Mouse (Mus musculus): ENCODE measurements around the gene Olfr1155. TPM values are rescaled to one million over a fixed set of nuclear protein-coding genes. Genes with fewer than 3 reads are reported as not detected.

The Olfr1155 gene
- not detected in 2 replicates for total RNA-seq (2015; ENCODE audit: low replicate concordance)
- not detected in 2 replicates for total RNA-seq (2017; ENCODE audit: low replicate concordance)

- ATAC-seq (replicated peaks; ENCODE audit: low FRiP score, poor library complexity, severe bottlenecking): no peak
Observed at GRCm38 (mm10) chr2:87945037-87945436, at the start of gene Olfr1155. TSS of gene Olfr1155 (minus strand) at chr2:87945137.

- ATAC-seq (replicated peaks; ENCODE audit: low FRiP score, poor library complexity, severe bottlenecking): no peak
Observed at GRCm38 (mm10) chr2:87989813-87990212, 44.9 kb upstream of the Olfr1155 start, which contains the start of gene Olfr1158. TSS of gene Olfr1158 (plus strand) at chr2:87990113.

GRCm38 (mm10) chr2:87974563-87974962 is 29.6 kb upstream of the Olfr1155 start, which contains the start of gene Olfr74:
TSS of gene Olfr74 (minus strand) at chr2:87974663.
- ATAC-seq (replicated peaks; ENCODE audit: low FRiP score, poor library complexity, severe bottlenecking): no peak

GRCm38 (mm10) chr2:87968199-87968598 is 23.3 kb upstream of the Olfr1155 start, which contains the start of gene Olfr1157:
TSS of gene Olfr1157 (minus strand) at chr2:87968299.
- no peak for ATAC-seq (replicated peaks; ENCODE audit: low FRiP score, poor library complexity, severe bottlenecking)

- ATAC-seq (replicated peaks; ENCODE audit: low FRiP score, poor library complexity, severe bottlenecking): no peak
Observed at GRCm38 (mm10) chr2:87953000-87953399, 8.1 kb upstream of the Olfr1155 start, which contains the start of gene Olfr1156. TSS of gene Olfr1156 (minus strand) at chr2:87953100.

- ATAC-seq (replicated peaks; ENCODE audit: low FRiP score, poor library complexity, severe bottlenecking): no peak
Observed at GRCm38 (mm10) chr2:87905066-87905465, 39.9 kb downstream of the Olfr1155 start, which contains the start of gene Olfr1154. TSS of gene Olfr1154 (minus strand) at chr2:87905166.

GRCm38 (mm10) chr2:87894662-87895061 is 50.3 kb downstream of the Olfr1155 start, which contains the start of gene Olfr1153:
TSS of gene Olfr1153 (plus strand) at chr2:87894962.
- no peak for ATAC-seq (replicated peaks; ENCODE audit: low FRiP score, poor library complexity, severe bottlenecking)

Other genes with a start within 250 kb of the Olfr1155 start
- not detected in 2 replicates for gene Olfr1137, start 232.0 kb downstream of the Olfr1155 start, total RNA-seq (2015; ENCODE audit: low replicate concordance)
- not detected in 2 replicates for gene Olfr1137, start 232.0 kb downstream of the Olfr1155 start, total RNA-seq (2017; ENCODE audit: low replicate concordance)
- gene Olfr1138, start 205.2 kb downstream of the Olfr1155 start, total RNA-seq (2015; ENCODE audit: low replicate concordance): not detected in 2 replicates
- gene Olfr1138, start 205.2 kb downstream of the Olfr1155 start, total RNA-seq (2017; ENCODE audit: low replicate concordance): not detected in 2 replicates
- not detected in 2 replicates for gene Olfr1140, start 201.4 kb downstream of the Olfr1155 start, total RNA-seq (2015; ENCODE audit: low replicate concordance)
- gene Olfr1140, start 201.4 kb downstream of the Olfr1155 start, total RNA-seq (2017; ENCODE audit: low replicate concordance): not detected in 2 replicates
- not detected in 2 replicates for gene Olfr1141, start 191.1 kb downstream of the Olfr1155 start, total RNA-seq (2015; ENCODE audit: low replicate concordance)
- gene Olfr1141, start 191.1 kb downstream of the Olfr1155 start, total RNA-seq (2017; ENCODE audit: low replicate concordance): not detected in 2 replicates
- not detected in 2 replicates for gene Olfr152, start 165.7 kb downstream of the Olfr1155 start, total RNA-seq (2015; ENCODE audit: low replicate concordance)
- not detected in 2 replicates for gene Olfr152, start 165.7 kb downstream of the Olfr1155 start, total RNA-seq (2017; ENCODE audit: low replicate concordance)
- gene Olfr1143, start 144.5 kb downstream of the Olfr1155 start, total RNA-seq (2015; ENCODE audit: low replicate concordance): not detected in 2 replicates
- gene Olfr1143, start 144.5 kb downstream of the Olfr1155 start, total RNA-seq (2017; ENCODE audit: low replicate concordance): not detected in 2 replicates
- gene Olfr1145, start 135.3 kb downstream of the Olfr1155 start, total RNA-seq (2015; ENCODE audit: low replicate concordance): not detected in 2 replicates
- not detected in 2 replicates for gene Olfr1145, start 135.3 kb downstream of the Olfr1155 start, total RNA-seq (2017; ENCODE audit: low replicate concordance)
- not detected in 2 replicates for gene Olfr1148, start 114.6 kb downstream of the Olfr1155 start, total RNA-seq (2015; ENCODE audit: low replicate concordance)
- gene Olfr1148, start 114.6 kb downstream of the Olfr1155 start, total RNA-seq (2017; ENCODE audit: low replicate concordance): not detected in 2 replicates
- not detected in 2 replicates for gene Olfr1150-ps1, start 101.1 kb downstream of the Olfr1155 start, total RNA-seq (2015; ENCODE audit: low replicate concordance)
- gene Olfr1150-ps1, start 101.1 kb downstream of the Olfr1155 start, total RNA-seq (2017; ENCODE audit: low replicate concordance): not detected in 2 replicates
- gene Olfr1151, start 89.3 kb downstream of the Olfr1155 start, total RNA-seq (2015; ENCODE audit: low replicate concordance): not detected in 2 replicates
- gene Olfr1151, start 89.3 kb downstream of the Olfr1155 start, total RNA-seq (2017; ENCODE audit: low replicate concordance): not detected in 2 replicates
- not detected in 2 replicates for gene Olfr1152, start 78.6 kb downstream of the Olfr1155 start, total RNA-seq (2015; ENCODE audit: low replicate concordance)
- gene Olfr1152, start 78.6 kb downstream of the Olfr1155 start, total RNA-seq (2017; ENCODE audit: low replicate concordance): not detected in 2 replicates
- not detected in 2 replicates for gene Olfr1153, start 50.2 kb downstream of the Olfr1155 start, total RNA-seq (2015; ENCODE audit: low replicate concordance)
- not detected in 2 replicates for gene Olfr1153, start 50.2 kb downstream of the Olfr1155 start, total RNA-seq (2017; ENCODE audit: low replicate concordance)
- not detected in 2 replicates for gene Olfr1154, start 40.0 kb downstream of the Olfr1155 start, total RNA-seq (2015; ENCODE audit: low replicate concordance)
- gene Olfr1154, start 40.0 kb downstream of the Olfr1155 start, total RNA-seq (2017; ENCODE audit: low replicate concordance): not detected in 2 replicates
- gene Olfr1156, start 8.0 kb upstream of the Olfr1155 start, total RNA-seq (2015; ENCODE audit: low replicate concordance): not detected in 2 replicates
- not detected in 2 replicates for gene Olfr1156, start 8.0 kb upstream of the Olfr1155 start, total RNA-seq (2017; ENCODE audit: low replicate concordance)
- not detected in 2 replicates for gene Olfr1157, start 23.2 kb upstream of the Olfr1155 start, total RNA-seq (2015; ENCODE audit: low replicate concordance)
- gene Olfr1157, start 23.2 kb upstream of the Olfr1155 start, total RNA-seq (2017; ENCODE audit: low replicate concordance): not detected in 2 replicates
- not detected in 2 replicates for gene Olfr74, start 29.5 kb upstream of the Olfr1155 start, total RNA-seq (2015; ENCODE audit: low replicate concordance)
- not detected in 2 replicates for gene Olfr74, start 29.5 kb upstream of the Olfr1155 start, total RNA-seq (2017; ENCODE audit: low replicate concordance)
- gene Olfr1158, start 45.0 kb upstream of the Olfr1155 start, total RNA-seq (2015; ENCODE audit: low replicate concordance): not detected in 2 replicates
- not detected in 2 replicates for gene Olfr1158, start 45.0 kb upstream of the Olfr1155 start, total RNA-seq (2017; ENCODE audit: low replicate concordance)
- not detected in 2 replicates for gene Olfr1160, start 63.1 kb upstream of the Olfr1155 start, total RNA-seq (2015; ENCODE audit: low replicate concordance)
- not detected in 2 replicates for gene Olfr1160, start 63.1 kb upstream of the Olfr1155 start, total RNA-seq (2017; ENCODE audit: low replicate concordance)
- not detected in 2 replicates for gene Olfr1161, start 77.6 kb upstream of the Olfr1155 start, total RNA-seq (2015; ENCODE audit: low replicate concordance)
- not detected in 2 replicates for gene Olfr1161, start 77.6 kb upstream of the Olfr1155 start, total RNA-seq (2017; ENCODE audit: low replicate concordance)
- gene Olfr73, start 92.6 kb upstream of the Olfr1155 start, total RNA-seq (2015; ENCODE audit: low replicate concordance): not detected in 2 replicates
- gene Olfr73, start 92.6 kb upstream of the Olfr1155 start, total RNA-seq (2017; ENCODE audit: low replicate concordance): not detected in 2 replicates
- not detected in 2 replicates for gene Olfr1162, start 106.0 kb upstream of the Olfr1155 start, total RNA-seq (2015; ENCODE audit: low replicate concordance)
- not detected in 2 replicates for gene Olfr1162, start 106.0 kb upstream of the Olfr1155 start, total RNA-seq (2017; ENCODE audit: low replicate concordance)
- not detected in 2 replicates for gene Olfr1163, start 126.7 kb upstream of the Olfr1155 start, total RNA-seq (2015; ENCODE audit: low replicate concordance)
- gene Olfr1163, start 126.7 kb upstream of the Olfr1155 start, total RNA-seq (2017; ENCODE audit: low replicate concordance): not detected in 2 replicates
- gene Olfr1164, start 148.8 kb upstream of the Olfr1155 start, total RNA-seq (2015; ENCODE audit: low replicate concordance): not detected in 2 replicates
- gene Olfr1164, start 148.8 kb upstream of the Olfr1155 start, total RNA-seq (2017; ENCODE audit: low replicate concordance): not detected in 2 replicates
- not detected in 2 replicates for gene Olfr1166, start 183.1 kb upstream of the Olfr1155 start, total RNA-seq (2015; ENCODE audit: low replicate concordance)
- gene Olfr1166, start 183.1 kb upstream of the Olfr1155 start, total RNA-seq (2017; ENCODE audit: low replicate concordance): not detected in 2 replicates
- not detected in 2 replicates for gene Olfr1167, start 210.1 kb upstream of the Olfr1155 start, total RNA-seq (2015; ENCODE audit: low replicate concordance)
- not detected in 2 replicates for gene Olfr1167, start 210.1 kb upstream of the Olfr1155 start, total RNA-seq (2017; ENCODE audit: low replicate concordance)
- not detected in 2 replicates for gene Olfr1168, start 236.7 kb upstream of the Olfr1155 start, total RNA-seq (2015; ENCODE audit: low replicate concordance)
- gene Olfr1168, start 236.7 kb upstream of the Olfr1155 start, total RNA-seq (2017; ENCODE audit: low replicate concordance): not detected in 2 replicates